Mouse (Mus musculus): ENCODE measurements at regions not wholly inside any gene's neighbourhood (a gene's known extent, or its start where the extent isn't known, plus 50 kb on each side); places are given as distances from the start of the nearest gene placed in this dataset.
"Not testable (repeated sequence)": the region's sequence is repeated elsewhere in the genome, so short reads cannot be mapped to it uniquely, and the experiment has no call there.

- no peak for DNase-seq (ENCODE audit: low read depth, low spot score)
Measured at GRCm38 (mm10) chr4:105844675-105845466, 55.2 kb downstream of the Gm12728 start.

- DNase-seq (ENCODE audit: low read depth, low spot score), result not testable (repeated sequence)
Measured at GRCm38 (mm10) chr4:105845998-105846989, 56.6 kb downstream of the Gm12728 start.

- no peak for DNase-seq (ENCODE audit: low read depth, low spot score)
Measured at GRCm38 (mm10) chr4:105853086-105853485, 63.4 kb downstream of the Gm12728 start.

- no peak for DNase-seq (ENCODE audit: low read depth, low spot score)
Measured at GRCm38 (mm10) chr4:105859052-105859864, 69.6 kb downstream of the Gm12728 start.

GRCm38 (mm10) chr4:105860930-105861653 is 71.4 kb downstream of the Gm12728 start:
- DNase-seq (ENCODE audit: low read depth, low spot score), result no peak

GRCm38 (mm10) chr4:105861654-105862037 is 72.0 kb downstream of the Gm12728 start:
- no peak for DNase-seq (ENCODE audit: low read depth, low spot score)

- no peak for DNase-seq (ENCODE audit: low read depth, low spot score)
Measured at GRCm38 (mm10) chr4:105870512-105870911, 80.8 kb downstream of the Gm12728 start.

GRCm38 (mm10) chr4:105877246-105877645 is 87.6 kb downstream of the Gm12728 start:
- DNase-seq (ENCODE audit: low read depth, low spot score), result no peak

GRCm38 (mm10) chr4:105879891-105880290 is 90.2 kb downstream of the Gm12728 start:
- DNase-seq (ENCODE audit: low read depth, low spot score), result no peak

GRCm38 (mm10) chr4:105884791-105885190 is 95.1 kb downstream of the Gm12728 start:
- no peak for DNase-seq (ENCODE audit: low read depth, low spot score)

GRCm38 (mm10) chr4:105891438-105891837 is 101.8 kb downstream of the Gm12728 start:
- no peak for DNase-seq (ENCODE audit: low read depth, low spot score)

GRCm38 (mm10) chr4:105892065-105892464 is 102.4 kb downstream of the Gm12728 start:
- no peak for DNase-seq (ENCODE audit: low read depth, low spot score)

- no peak for DNase-seq (ENCODE audit: low read depth, low spot score)
Measured at GRCm38 (mm10) chr4:105895116-105895515, 105.4 kb downstream of the Gm12728 start.

GRCm38 (mm10) chr4:105898054-105898847 is 108.6 kb downstream of the Gm12728 start:
- no peak for DNase-seq (ENCODE audit: low read depth, low spot score)

GRCm38 (mm10) chr4:105904896-105905295 is 115.2 kb downstream of the Gm12728 start:
- DNase-seq (ENCODE audit: low read depth, low spot score), result no peak

GRCm38 (mm10) chr4:105906411-105906810 is 116.7 kb downstream of the Gm12728 start:
- DNase-seq (ENCODE audit: low read depth, low spot score), result no peak

- no peak for DNase-seq (ENCODE audit: low read depth, low spot score)
Measured at GRCm38 (mm10) chr4:105907611-105908010, 117.9 kb downstream of the Gm12728 start.

- DNase-seq (ENCODE audit: low read depth, low spot score), result no peak
Measured at GRCm38 (mm10) chr4:105908281-105908680, 118.6 kb downstream of the Gm12728 start.

GRCm38 (mm10) chr4:105909272-105909671 is 119.6 kb downstream of the Gm12728 start:
- no peak for DNase-seq (ENCODE audit: low read depth, low spot score)

GRCm38 (mm10) chr4:105910666-105911065 is 121.0 kb downstream of the Gm12728 start:
- DNase-seq (ENCODE audit: low read depth, low spot score), result no peak

Measured in WW6 (cell line).